Mouse (Mus musculus) brown adipose tissue, adult 24 weeks (tissue): ENCODE measurements at regions not wholly inside any gene's neighbourhood (a gene's known extent, or its start where the extent isn't known, plus 50 kb on each side); places are given as distances from the start of the nearest gene placed in this dataset.
"Not testable (repeated sequence)": the region's sequence is repeated elsewhere in the genome, so short reads cannot be mapped to it uniquely, and the experiment has no call there.

Experiments used
- H3K27ac ChIP-seq: fragments of 200-500 bp; replicated peaks from 2 replicates; pipeline ENCODE4 v1.5.1; 2012; ENCODE audit warnings: low read depth, mild to moderate bottlenecking, low read length
- H3K4me1 ChIP-seq: fragments of 200-500 bp; 2 replicates; pipeline ENCODE4 v1.6.1; 2012; ENCODE audit warnings: low read length, mixed read lengths; ENCODE audit not compliant: control insufficient read depth, insufficient read depth, insufficient read length
- H3K4me3 ChIP-seq: fragments of 200-500 bp; 2 replicates; pipeline ENCODE4 v1.5.1; 2012; ENCODE audit warnings: low read depth, mild to moderate bottlenecking, low read length, moderate library complexity; ENCODE audit not compliant: insufficient read depth

DNA sequence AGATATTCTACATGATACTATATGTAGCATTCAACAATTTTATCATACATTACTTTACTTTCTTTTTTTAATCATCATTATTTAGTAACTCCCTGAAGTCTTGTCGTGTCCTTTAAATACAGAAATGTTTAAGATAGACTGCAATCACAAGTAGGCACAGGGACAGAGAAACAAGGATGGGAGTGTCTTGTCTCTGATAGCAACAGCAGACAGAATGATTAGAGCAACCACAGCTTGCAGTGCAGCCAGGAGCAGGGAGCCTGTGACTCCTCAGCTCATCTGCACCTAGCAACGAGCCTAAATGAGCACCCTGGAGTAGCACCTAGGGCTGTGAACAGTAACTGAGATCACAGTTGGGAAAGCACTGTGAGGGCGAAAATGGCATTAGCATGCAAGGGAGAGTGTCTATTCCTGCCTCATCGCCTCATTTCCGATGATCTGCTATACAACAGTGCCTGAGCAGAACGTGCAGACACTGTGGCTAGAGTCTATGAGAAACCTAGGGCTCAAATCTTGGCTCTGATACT lies 467.4 kb upstream of the Kif18a start:
- H3K4me1 ChIP-seq = no peaks in the 10 kb centered on the region
- H3K4me3 ChIP-seq = no peak overlapping the region
- no peak overlapping the region for H3K27ac ChIP-seq

DNA sequence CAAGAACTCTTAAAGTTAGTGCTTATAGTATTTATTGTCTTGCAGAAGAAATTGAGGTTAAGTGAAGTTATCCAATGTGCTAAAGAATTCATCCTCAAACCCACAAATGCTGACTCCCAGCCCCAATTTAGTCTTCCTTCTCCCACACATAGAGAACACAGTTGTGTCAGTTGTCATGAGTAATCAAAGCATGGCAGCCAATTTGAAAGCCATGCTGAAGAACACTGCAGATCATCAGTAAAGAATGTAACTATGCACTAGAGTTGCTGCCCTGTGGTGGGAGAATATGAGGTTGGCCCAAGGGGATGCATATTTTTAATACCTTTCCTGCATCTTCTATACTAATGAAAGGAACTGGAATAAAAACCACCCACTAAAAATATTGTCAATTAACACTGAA lies 464.0 kb upstream of the Kif18a start:
- no peak overlapping the region for H3K4me3 ChIP-seq
- no peak overlapping the region for H3K27ac ChIP-seq
- no peaks in the 10 kb centered on the region for H3K4me1 ChIP-seq

DNA sequence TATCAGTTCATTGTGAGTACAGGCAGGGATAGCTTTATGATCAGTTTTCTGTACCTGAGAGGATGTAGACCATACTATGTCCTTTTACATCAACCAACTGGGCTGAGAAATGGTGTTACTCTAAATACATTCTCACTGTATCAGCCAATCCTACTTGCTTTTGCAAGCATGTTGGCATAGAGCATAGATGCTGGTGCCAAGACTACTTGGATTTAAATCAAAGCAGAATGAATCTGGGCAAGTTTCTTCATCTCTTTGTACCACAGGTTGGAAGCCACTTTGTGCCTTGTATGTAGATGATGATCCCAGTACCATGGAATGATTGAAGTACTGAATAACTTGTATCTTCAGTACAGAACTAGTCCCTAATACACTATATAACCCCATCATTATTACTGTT lies 456.5 kb upstream of the Kif18a start:
- Histone ChIP-seq H3K4me1 (no peaks in the 10 kb centered on the region), H3K4me3 (no peak overlapping the region), H3K27ac (no peak overlapping the region)

DNA sequence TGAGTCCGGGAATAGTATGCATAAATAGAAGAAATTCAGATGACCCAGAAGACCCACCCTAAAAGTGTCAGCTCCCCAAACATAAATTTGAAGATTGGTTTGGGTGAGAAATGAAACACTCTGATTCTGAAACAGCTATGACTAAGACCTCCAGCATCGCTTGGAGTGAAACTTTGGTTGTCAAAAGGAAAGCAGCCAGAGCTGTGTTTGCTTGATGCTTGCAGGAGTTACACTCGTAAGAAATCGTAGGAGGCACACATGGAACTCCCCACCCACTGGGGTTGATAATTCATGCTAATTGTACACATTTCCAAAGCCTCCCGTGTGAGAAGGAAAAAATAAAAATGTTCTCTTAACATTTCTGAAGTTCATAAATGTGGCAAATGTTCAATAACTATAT lies 454.6 kb upstream of the Kif18a start:
- H3K4me3 ChIP-seq = no peak overlapping the region
- no peaks in the 10 kb centered on the region for H3K4me1 ChIP-seq
- H3K27ac ChIP-seq = no peak overlapping the region

DNA sequence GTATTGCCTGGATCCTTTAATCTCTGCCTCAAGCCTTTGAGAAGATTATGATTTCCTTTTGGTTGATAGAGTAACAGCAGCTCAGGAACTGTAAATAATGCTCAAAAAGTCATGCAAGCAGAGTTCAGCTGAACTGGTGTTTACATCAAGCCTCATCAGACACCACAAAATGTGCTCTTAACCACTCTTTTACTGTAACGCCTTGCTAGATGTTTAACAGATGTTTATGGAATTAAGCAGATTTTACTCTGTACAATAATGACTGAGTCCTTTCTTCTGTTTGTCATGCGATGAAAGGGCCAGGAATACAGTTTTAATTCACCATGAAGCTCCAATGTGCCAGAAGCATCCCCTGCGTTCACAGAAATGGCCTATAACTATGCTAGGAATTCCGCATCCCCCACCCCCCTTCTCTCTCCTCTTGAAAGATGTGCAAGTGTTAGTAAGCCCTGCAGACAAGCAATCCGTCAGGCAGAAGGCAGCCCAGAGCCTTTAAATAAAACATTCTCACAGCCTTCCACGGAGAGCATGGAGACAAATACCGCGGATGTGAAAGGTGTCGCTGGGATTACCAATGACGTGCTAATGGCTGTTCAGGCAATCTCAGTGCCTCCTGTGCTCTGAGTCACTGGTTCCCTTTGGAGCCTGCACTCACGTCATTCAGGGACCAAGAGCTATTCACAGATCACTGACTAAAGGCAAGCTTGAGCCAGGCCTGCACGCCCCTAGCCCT lies 453.3 kb upstream of the Kif18a start:
- H3K27ac ChIP-seq = no peak overlapping the region
- no peaks in the 10 kb centered on the region for H3K4me1 ChIP-seq
- H3K4me3 ChIP-seq = no peak overlapping the region

DNA sequence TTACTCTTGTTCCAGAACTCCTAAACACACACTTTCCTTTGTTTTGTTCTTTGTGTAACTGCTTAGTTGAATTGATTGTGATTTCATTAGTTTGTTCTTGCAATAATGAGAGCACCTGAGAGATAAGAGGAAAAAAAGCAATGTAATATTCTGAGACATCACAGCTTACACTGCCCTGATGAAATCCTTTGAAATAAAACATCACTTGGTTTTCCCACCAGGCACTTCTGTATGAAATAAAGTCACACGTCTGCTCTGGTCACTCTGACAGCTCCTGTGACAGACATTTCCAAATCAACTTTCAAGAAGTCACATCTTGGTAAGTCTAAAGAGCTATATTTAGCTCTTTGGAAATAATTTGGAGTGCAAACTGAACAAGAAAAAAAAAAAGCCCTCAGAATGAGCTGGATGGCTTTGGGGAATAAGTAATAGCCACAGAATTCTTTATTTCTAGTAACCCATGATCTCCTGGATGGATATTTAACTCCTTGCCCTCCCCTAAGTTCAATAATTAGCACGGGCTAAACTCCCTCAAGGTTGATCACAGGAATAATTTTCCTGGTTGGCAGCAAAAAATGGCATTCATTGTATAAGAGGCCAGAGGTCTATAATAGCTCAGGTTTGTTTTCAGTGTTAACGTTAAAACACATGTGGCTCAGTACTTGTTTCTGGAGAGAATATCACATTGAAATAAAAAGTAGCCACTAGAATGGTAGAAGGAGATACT lies 452.4 kb upstream of the Kif18a start:
- Histone ChIP-seq H3K27ac (no peak overlapping the region), H3K4me3 (no peak overlapping the region), H3K4me1 (no peaks in the 10 kb centered on the region)

DNA sequence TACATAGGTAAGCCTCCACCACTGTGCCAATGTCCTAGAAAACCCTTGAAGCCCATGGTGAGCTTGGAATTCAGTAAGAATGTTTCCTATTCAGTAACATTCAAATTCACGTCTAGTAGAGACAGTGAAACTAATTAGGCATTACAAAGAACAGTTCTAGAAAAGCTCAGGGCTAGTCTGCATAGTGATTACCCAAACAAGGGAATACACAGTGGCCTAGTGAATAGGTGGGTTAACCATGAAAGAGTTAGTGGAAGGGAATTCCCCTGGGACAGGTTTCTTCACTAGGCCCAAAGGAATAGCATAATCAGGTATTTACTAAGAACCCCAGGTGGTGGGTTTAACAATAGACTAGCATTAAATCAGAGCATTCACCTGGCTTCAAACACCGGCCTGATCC lies 436.7 kb upstream of the Kif18a start:
- H3K27ac ChIP-seq, H3K4me1 ChIP-seq, H3K4me3 ChIP-seq: not testable (repeated sequence)

DNA sequence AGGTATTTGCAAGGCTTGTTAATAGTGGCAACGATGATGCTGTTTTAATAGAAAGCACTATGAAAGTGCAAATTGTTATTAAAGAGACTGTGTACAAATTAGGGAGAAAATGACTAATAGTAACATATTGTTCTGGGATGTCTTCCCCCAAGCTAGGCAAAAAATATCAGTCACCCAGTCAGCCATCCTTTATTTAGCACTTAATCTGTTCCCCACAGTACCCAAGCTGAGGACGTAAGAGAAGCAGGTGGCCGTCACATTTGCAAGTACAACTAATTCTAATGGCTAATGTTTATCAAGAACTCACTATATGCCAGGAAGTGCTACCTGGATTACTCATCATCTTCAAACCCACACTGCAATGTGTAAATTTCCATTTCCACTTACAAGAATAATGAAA lies 432.5 kb upstream of the Kif18a start:
- Histone ChIP-seq H3K4me1 (no peaks in the 10 kb centered on the region), H3K27ac (no peak overlapping the region), H3K4me3 (no peak overlapping the region)

DNA sequence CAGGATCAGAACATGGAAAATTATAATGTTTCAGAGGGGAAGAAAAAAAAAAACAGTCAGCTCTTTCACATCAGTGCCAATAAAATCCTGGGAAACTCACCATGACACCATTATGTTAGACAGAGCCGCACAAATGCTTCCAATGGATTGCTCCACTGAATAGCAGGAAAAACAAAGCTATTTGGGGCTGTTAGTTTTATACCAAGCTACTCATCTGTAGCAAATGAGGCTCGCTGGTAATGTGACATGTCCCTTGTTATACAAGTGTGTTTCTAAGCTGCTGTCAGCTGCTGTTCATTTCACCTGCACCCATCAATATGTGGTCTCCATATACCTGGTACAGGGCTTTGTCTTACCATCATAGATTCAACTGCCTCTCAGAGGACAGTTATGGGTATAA lies 426.1 kb upstream of the Kif18a start:
- no peaks in the 10 kb centered on the region for H3K4me1 ChIP-seq
- no peak overlapping the region for H3K27ac ChIP-seq
- no peak overlapping the region for H3K4me3 ChIP-seq

DNA sequence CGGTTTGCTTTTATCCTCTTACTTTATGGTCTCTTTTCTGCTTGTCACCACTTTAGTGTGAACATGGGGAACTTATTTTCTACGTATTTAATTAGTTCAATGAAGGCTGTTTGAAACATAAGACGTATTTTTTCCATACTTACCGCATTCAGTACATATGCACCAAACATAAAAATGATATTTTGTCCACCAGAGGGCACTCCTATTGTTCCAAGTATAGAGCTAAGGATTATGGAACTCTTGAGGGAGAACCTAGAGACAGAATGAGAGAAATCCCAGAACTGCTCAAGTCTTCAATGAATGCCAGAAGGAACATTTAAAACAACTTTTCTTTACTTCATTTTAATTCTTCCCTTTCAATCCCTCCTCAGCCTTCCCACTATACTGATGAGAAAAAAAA lies 403.4 kb upstream of the Kif18a start:
- no peaks in the 10 kb centered on the region for H3K4me1 ChIP-seq
- no peak overlapping the region for H3K27ac ChIP-seq
- H3K4me3 ChIP-seq = no peak overlapping the region

DNA sequence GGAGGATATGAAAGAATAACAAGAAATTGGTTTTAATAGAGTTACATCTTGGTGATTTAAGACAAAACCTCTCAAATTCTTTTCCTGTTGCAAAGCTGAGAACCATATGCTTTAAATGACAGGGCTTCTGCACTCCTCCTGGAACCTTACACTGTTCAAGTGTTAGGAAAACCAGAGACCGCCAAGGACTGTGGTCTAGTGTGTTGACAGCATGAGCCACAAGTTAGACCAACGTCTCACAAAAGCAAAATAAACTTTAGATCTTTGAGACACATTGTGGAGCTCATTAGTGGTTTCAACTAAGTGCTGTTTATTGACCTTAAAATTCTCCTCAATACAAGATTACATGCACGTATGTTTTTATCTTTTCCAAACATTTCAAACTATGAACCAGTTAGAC lies 402.9 kb upstream of the Kif18a start:
- Histone ChIP-seq H3K27ac (no peak overlapping the region), H3K4me1 (no peaks in the 10 kb centered on the region), H3K4me3 (no peak overlapping the region)

DNA sequence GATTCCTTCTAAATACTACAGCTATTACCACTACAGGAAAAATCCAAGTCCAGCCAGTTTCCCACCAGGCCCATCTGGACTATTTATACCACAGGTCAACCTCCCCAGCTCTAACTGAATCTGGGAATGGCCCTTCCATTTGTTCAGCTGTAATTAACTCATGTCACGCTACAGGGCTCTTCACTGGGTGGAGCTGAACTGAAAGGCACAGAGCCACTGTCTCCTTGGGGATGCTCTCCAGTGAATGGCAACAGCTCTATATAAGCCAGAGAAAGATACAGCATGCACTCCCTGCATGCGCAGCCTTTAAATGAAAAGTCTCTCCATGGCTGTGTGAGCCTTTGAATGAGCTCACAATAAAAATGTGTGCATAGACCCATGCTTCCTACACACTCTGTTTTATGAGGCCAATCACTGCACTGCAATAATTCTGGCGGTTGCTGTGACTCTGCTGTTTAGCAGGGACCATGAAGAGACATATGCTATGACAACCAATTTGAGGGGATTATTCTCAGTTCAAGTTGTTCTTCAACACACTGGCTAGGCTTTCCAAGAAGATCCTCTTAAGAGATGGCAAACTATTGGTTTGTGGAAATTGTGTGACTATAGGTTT lies 376.3 kb upstream of the Kif18a start:
- H3K4me3 ChIP-seq = no peak overlapping the region
- no peaks in the 10 kb centered on the region for H3K4me1 ChIP-seq
- H3K27ac ChIP-seq = no peak overlapping the region

DNA sequence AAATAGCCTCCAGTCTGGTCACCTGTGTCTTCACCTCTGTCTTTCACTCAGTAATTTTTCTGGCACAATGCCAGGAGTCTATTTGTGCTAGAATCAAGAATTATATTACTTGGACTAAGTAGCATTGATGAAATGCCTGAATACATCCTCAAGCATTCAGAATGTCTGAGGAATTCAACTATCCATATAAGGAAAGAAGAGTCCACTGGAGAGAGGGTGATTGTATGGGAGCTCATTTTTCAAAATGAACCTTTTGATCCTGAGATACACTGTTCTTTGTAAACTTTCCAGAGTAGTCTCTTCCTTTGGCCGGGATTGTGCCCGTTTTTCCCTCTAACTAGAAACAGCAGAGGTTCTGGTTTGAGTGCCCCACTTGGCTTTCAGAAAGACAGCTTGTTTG lies 367.0 kb upstream of the Kif18a start:
- Histone ChIP-seq H3K27ac (no peak overlapping the region), H3K4me3 (no peak overlapping the region), H3K4me1 (no peaks in the 10 kb centered on the region)

DNA sequence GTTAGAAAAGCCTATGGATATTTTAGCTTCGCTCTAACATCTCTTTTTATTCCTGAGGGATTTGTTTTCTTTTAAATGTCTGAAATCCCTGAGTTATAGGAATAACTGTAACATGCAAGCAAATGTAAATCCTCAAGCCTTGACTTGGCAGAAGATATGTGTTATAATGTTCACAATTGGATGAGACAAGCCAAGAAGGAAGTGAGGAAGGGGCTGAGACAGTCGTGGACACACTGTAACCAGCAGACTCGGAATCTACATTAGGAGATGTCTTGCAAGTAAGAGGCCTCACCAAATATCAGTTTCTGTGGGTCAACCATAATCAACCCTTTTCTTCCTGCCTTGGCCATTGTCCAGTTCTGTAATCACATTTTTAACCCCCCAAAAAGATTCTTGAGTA lies 366.6 kb upstream of the Kif18a start:
- no peak overlapping the region for H3K27ac ChIP-seq
- H3K4me3 ChIP-seq = no peak overlapping the region

DNA sequence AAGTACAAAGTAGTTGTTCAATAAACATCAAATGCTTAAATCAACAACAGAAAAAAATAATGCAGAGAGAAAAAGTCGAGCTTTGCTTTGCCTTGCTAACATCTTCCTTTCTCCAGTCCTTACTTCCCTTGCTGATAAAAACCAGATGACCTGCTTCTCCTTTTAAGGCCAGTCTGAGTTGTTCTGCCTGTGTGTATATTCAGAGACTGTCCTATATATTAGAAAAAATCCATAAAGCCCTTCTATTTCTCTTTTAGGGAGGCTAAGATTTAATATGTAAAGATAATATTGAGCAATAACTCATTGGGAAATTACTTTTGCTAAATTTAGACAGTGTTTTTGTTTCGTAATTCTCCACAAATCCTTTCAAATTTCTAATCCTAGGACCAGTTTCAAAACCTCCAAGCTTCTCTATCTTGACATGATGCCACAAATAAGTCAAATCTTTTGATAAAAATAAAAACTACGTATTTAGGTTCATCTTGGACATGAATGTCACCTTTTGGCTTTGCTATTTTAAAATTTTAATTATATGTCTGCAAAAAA lies 361.0 kb upstream of the Kif18a start:
- peak overlapping the region; percentile 45; the same call in 1 of the 2 replicates for H3K27ac ChIP-seq
- no peak overlapping the region for H3K4me3 ChIP-seq
- H3K4me1 ChIP-seq = no peaks in the 10 kb centered on the region

More for the DNA sequence above, 366.6 kb upstream of the Kif18a start:
- no peaks in the 10 kb centered on the region for H3K4me1 ChIP-seq
